Mouse (Mus musculus) mouse trophoblast stem cell (cell line): ENCODE data around the gene Bbs9.

Experiments used
- in situ Hi-C, 2 experiments: fragments of 300-500 bp; cut with MseI, MboI; formaldehyde crosslinking; loops; 2 replicates in 1 of 2; 3 replicates in 1 of 2; pipeline ENCODE4 v1.15.1; 2025

Bbs9 gene

DNA sequence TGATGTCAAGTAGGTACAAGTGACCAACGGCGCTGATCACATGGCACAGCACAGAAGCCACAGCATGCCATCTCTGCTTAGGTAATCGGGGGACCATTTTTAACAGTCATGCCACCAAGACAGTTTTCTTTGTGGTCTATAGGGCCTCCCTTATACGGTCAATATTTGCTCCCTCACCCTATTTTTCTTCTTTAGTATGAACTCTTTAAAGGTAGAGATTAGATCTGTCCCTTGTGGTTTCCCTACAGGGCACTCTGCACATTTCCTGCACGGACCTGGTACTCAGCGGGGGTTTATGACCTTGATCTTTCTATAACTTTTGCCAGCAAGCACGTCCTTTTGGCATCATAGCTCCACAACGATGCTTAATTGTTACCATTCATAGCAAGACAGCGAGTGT lies 316.2 kb downstream of the Bbs9 start:
- in situ Hi-C loops, result no loop called here

GRCm38 (mm10) chr9:22793698-22794097 lies 318.2 kb downstream of the Bbs9 start:
- in situ Hi-C loops, result no loop called here

- in situ Hi-C loops, result no loop called here
Observed at GRCm38 (mm10) chr9:22800675-22801074, 325.2 kb downstream of the Bbs9 start.

- in situ Hi-C loops, result no loop called here
Observed at GRCm38 (mm10) chr9:22805981-22806380, 330.5 kb downstream of the Bbs9 start.

- in situ Hi-C loops, result no loop called here
Observed at GRCm38 (mm10) chr9:22806494-22806893, 331.0 kb downstream of the Bbs9 start.

GRCm38 (mm10) chr9:22807693-22808092 lies 332.2 kb downstream of the Bbs9 start:
- in situ Hi-C loops, result no loop called here

DNA sequence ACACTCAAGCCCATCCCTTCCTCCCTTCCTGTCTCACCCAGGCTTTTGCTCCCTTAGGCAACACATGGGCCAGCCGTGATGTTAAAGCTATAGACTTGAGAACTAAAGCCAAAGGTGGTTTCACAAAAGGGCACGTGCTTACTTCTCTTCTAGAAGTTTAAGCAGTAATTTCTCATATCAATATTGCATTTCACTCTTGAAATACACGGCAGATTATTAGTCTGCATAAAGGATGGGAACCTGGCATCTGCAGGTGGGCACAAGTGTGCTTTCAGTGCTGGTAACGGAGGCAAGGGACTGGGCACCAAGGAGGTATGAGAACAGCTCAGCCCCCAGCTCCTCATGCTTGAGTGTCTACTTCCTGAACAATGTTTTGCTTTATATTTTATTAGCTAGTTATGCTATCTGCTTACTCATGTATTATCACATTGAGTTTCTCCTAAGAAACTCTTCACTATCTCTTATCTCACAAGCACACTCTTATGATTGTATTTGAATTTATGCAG lies 334.2 kb downstream of the Bbs9 start:
- in situ Hi-C loops, result no loop called here

DNA sequence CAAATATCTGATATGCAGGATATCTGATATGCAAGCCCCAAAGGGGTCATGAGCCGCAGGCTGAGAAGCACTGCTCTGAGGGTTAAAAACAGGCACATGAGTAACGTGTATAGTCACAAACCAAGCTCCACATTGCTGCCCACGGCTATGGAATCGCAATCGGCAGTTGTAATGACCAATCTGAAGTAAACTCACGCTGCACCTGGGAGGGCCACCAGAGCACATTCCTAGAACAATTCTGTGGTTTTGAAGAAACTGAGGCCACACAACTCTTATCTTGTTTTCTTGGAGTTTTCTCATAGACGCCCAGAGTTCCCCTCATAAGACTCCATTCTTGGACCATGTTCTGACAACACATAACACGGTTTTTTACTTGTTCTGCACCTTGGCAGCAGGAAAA lies 334.9 kb downstream of the Bbs9 start:
- in situ Hi-C loops, result no loop called here

- in situ Hi-C loops, result no loop called here
Observed at GRCm38 (mm10) chr9:22811931-22812330, 336.4 kb downstream of the Bbs9 start.

DNA sequence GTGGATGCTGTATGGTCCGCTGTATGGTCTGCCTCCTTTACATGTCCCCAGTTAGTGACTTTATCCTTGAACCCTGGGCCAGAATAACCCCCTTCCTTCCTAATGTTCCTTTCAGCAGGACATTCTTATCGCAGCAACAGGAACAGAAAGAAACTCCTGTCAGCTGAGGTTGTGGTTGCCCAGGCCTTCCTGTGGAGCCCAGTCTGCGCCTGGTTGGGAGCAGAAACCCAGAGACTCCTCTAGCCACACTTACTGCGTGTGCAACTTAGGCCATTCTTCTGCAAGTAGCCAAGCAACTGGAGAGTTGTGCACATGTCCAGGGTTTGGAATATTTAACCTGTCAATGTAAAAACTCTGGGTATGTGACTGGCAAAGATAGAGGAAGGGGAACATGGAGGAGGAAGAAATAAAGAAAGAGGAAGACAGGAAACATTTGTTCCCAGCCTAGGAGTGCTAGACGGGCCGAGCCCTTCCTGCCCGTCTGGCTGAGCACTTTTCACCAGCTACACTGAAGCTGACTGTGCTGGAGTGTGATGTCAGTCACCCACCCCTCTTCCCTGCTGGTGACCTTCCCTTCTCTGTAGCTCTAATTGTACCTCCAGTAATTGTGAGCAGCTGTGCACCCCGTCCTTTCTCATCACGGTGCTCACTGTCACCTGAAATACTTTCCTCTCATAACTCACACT lies 339.0 kb downstream of the Bbs9 start:
- in situ Hi-C loops, result no loop called here

DNA sequence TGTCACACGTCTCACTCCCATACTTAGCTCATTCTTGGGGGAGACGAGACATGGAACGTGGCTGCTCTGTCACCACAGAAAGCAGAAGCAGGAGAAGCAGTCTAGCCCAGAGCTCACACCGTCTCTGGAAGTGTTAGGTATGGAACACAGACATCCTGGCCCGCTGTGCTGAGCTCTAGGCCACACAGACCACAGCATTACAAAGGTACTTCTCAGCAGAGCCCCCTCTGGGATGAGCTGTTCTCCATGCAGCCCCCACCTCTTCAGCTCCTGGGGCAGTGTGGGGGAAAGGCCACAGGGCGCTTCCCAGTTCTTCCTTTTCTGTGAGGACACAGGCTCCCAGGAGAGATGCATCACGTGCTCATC lies 339.6 kb downstream of the Bbs9 start:
- in situ Hi-C loops, result no loop called here

DNA sequence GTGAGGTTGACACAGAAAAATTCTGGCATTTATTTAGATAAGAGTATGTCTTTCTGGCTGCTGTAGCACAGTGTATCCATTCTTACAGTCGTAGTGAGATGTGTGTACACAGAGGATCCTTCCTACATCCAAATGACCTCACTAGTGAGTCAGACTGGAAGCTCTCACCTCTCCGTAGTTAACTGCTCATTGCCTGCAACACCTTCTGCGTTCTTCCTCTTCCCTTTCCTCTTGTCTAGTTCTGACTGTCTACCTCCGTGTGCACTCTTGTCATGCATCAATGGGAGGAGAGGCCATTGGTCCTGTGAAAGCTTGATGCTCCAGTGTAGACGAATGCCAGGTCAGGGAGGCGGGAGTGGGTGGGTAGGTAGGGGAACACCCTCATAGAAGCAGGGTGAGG lies 344.0 kb downstream of the Bbs9 start:
- in situ Hi-C loops, result no loop called here

DNA sequence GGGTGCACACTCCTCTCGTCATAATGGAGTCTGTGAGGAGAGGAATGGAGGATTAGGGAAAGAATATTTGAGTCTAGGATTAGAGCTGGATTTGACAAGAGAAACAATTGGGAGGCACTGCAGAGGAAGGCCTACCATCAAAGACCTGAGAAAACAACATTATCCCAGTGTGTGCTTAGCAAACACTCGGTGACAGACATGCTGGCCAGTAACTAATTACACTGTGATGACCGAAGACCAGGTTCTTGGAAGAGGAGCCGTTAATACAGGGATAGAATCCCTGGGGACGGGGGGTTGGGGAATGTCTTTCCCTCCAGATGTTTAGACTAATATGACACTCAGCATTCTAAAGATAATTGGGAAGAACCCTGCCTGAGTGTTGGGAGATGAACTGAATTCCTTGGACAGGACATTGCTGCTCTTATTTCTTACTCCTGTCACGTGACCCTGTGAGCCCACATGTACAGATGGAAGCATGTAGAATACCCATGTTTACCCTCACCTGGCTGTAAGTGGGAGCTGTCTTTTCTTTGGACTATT lies 345.2 kb downstream of the Bbs9 start:
- in situ Hi-C loops, result no loop called here

- in situ Hi-C loops, result no loop called here
Observed at GRCm38 (mm10) chr9:22822770-22823169, 347.3 kb downstream of the Bbs9 start.

DNA sequence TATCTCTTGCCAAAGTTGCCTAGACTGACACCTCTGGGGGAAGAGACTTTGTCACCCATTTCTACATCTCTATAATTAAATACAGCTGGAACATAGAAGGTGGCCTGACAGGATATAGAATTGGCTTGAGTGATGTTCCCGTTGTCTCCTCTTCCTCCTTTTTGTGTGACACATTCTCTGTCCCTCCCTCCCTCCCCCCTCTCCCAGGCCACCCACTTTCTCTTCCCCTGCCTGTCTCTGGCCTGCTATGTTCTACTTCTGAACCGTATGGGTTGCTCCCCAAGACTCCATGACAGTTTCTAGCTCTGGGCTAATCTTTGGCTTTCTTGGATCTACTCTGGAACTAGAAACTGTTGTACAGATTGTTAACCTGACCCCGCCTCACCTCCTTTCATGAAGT lies 348.3 kb downstream of the Bbs9 start:
- in situ Hi-C loops, result no loop called here

- in situ Hi-C loops, result no loop called here
Observed at GRCm38 (mm10) chr9:22824910-22825309, 349.4 kb downstream of the Bbs9 start.

DNA sequence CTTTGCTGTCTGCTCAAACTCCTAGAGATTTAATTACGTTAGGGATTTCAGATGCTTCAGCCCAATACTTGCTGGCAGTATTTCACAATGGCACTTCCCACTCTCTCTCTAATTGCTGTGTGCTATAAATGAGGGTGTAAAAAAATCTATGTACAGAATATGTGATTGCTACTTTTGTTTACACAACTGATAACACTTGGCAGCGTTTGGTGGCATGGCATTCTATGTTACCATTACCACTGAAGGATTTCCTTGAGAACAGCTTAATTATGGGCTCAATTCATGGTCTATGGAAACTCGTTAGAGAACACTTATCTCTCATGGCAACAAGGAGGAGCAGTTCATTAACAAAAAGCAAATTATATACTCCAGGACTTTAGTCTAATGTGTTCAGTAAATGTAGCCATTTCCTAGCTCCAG lies 351.1 kb downstream of the Bbs9 start:
- in situ Hi-C loops, result no loop called here

GRCm38 (mm10) chr9:22827176-22827770 lies 351.8 kb downstream of the Bbs9 start:
- in situ Hi-C loops, result no loop called here

- in situ Hi-C loops, result no loop called here
Observed at GRCm38 (mm10) chr9:22829212-22829960, 353.9 kb downstream of the Bbs9 start.

DNA sequence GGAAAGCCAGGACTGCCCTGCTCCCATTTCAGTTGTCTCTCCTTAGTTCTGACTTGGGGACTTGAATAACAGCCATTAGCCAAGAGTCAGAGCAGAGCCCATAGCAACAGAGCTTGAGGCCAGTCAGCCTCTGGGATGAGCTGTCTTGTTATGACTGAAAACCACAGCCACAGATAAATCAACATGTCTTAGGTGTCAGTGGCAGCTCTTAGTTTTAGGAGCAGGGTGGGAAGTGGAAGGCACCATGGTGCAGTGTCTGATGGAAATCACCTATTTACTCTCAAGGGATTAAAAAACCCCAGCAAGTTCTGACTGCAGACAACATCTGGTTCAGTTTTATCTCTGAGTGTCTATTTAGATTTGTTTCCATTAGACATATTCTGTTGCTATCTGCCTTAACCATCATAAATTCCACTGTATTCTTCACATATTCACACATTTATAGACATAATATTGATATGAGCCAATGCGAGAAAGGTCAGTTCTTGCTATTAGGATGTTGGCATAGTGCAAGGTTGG lies 359.5 kb downstream of the Bbs9 start:
- in situ Hi-C loops, result no loop called here

- in situ Hi-C loops, result no loop called here
Observed at GRCm38 (mm10) chr9:22837000-22837399, 361.5 kb downstream of the Bbs9 start.

DNA sequence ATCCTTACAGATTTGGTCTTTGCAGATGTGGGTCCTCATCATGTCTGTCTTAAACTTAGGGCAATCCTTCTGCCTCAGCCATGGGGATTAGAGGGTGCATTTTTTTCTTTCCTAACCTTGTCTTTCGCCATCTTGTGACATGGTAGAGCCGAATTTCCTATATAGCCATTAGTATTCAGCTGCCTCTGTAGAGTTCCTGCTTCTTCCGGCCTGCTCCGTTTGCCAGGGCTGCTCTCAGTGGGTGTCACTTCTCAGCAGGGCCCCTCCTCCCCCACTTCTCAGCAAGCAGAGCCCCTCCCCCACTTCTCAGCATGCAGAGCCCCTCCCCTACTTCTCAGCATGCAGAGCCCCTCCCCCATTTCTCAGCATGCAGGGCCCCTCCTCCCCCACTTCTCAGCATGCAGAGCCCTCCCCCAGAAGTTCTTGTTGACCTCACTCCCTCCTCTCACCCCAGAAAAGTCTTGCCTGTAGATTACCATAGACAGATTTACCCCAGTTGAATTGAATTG lies 362.2 kb downstream of the Bbs9 start:
- in situ Hi-C loops, result no loop called here
